Mouse (Mus musculus) testis, adult 2 months (tissue): ENCODE results near the gene Adcy10.

Experiments used
- CTCF ChIP-seq: fragments of 200-500 bp; IDR thresholded peaks from 2 replicates; pipeline ENCODE4 v1.5.1; 2012; ENCODE audit warnings: low read depth, mild to moderate bottlenecking, inconsistent platforms, low read length, moderate library complexity; ENCODE audit not compliant: control insufficient read depth, insufficient read depth, insufficient replicate concordance
- POLR2A ChIP-seq: fragments of 200-500 bp; IDR thresholded peaks from 2 replicates; pipeline ENCODE4 v1.6.1; 2012; ENCODE audit warnings: low read depth, mild to moderate bottlenecking, inconsistent platforms, low read length, moderate library complexity; ENCODE audit not compliant: control insufficient read depth

- TF ChIP-seq CTCF (no peak), POLR2A (no peak)
These were observed 23.3 kb upstream of the Adcy10 start for GRCm38 (mm10) chr1:165461681-165462080.
